Mouse (Mus musculus) intestine, postnatal 0 days (tissue): Measurements from ENCODE around the gene Pcsk2. TPM values are rescaled to one million over a fixed set of nuclear protein-coding genes. Genes with fewer than 3 reads are reported as not detected.

Experiments used
- ATAC-seq: fragments of 200-750 bp; cut with Nextera tagmentation; 2 replicates; pipeline ENCODE4 v1.8.0; 2017; ENCODE audit warnings: mild to moderate bottlenecking, moderate TSS enrichment, moderate library complexity
- H3K27ac ChIP-seq: fragments of 300-500 bp; sonication (generic); 2 replicates; pipeline ENCODE4 v1.5.1; 2014; ENCODE audit warnings: mild to moderate bottlenecking, low read depth, low read length, moderate library complexity
- H3K27me3 ChIP-seq: fragments of 300-500 bp; sonication (generic); replicated peaks from 2 replicates; pipeline ENCODE4 v1.6.1; 2014; ENCODE audit warnings: low read length, mixed read lengths; ENCODE audit not compliant: control insufficient read depth, insufficient read depth
- H3K36me3 ChIP-seq: fragments of 300-500 bp; sonication (generic); 2 replicates; pipeline ENCODE4 v1.6.1; 2014; ENCODE audit warnings: mild to moderate bottlenecking, moderate library complexity; ENCODE audit not compliant: control insufficient read depth, insufficient read depth
- H3K4me1 ChIP-seq: fragments of 300-500 bp; sonication (generic); replicated peaks from 2 replicates; pipeline ENCODE4 v1.6.1; 2014; ENCODE audit warnings: antibody characterized with exemption, low read length, mixed read lengths; ENCODE audit not compliant: control insufficient read depth, insufficient read depth
- H3K4me2 ChIP-seq: fragments of 300-500 bp; sonication (generic); replicated peaks from 2 replicates; pipeline ENCODE4 v1.6.1; 2014; ENCODE audit warnings: low read depth, mild to moderate bottlenecking, moderate library complexity
- H3K4me3 ChIP-seq: fragments of 300-500 bp; sonication (generic); 2 replicates; pipeline ENCODE4 v1.5.1; 2014; ENCODE audit warnings: low read depth, low read length
- H3K9ac ChIP-seq: fragments of 300-500 bp; sonication (generic); 2 replicates; pipeline ENCODE4 v1.6.1; 2014; ENCODE audit warnings: mild to moderate bottlenecking, low read depth, low read length
- H3K9me3 ChIP-seq: fragments of 300-500 bp; sonication (generic); 2 replicates; pipeline ENCODE4 v1.6.1; 2016; ENCODE audit warnings: mixed run types; ENCODE audit not compliant: control insufficient read depth
- CTCF ChIP-seq: sonication (generic); IDR thresholded peaks from 2 replicates; pipeline ENCODE4 v1.5.1; 2016; ENCODE audit warnings: low read depth, mild to moderate bottlenecking, control low read depth, antibody characterized with exemption, moderate library complexity
- WGBS: fragments of 180-500 bp; shearing (Covaris S2); extraction: QIAGEN DNeasy Blood & Tissue Kit; methylation state at CpG from one replicate; pipeline ENCODE4 v1.1.7; 2014; 5-methylcytosine and 5-hydroxymethylcytosine counted together
- polyA plus RNA-seq: library from polyadenylated mRNA; unstranded; fragments of >200 nt; fragmentation: Nextera tagmentation; extraction: Ambion mirVana; gene quantifications from 2 replicates; pipeline ENCODE4 v1.2.1, GENCODE M21; 2015

The Pcsk2 gene
- polyA plus RNA-seq, 1 experiment from 2014 or later = 0.57 TPM

DNA sequence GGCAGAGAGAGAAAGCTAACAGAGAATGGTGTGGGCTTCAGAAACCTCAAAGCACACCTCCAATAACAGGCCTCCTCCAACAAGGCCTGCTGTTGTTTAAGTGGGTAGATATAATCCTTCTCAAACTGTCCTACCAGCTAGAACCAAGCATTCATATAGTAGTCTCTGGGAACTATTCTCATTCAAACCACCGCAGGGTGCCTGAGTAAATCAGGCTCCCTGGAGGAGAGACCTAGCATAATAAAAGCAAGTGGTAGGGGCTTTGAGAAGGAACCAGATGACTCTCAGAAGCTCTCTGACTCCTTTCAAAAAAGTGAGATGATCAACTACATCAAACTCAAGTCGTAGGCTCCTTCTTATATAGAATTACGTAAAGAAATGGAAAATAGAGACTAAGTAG is 75.0 kb downstream of the Pcsk2 start:
- Histone ChIP-seq H3K4me2 (no peak overlapping the region), H3K27ac (no peak overlapping the region), H3K9ac (no peak overlapping the region), H3K27me3 (no peaks in the 10 kb centered on the region), H3K9me3 (no peaks in the 10 kb centered on the region), H3K36me3 (no peaks in the 10 kb centered on the region), H3K4me1 (no peaks in the 10 kb centered on the region), H3K4me3 (no peak overlapping the region)
- WGBS = 56% methylated on average over 3 of the region's 3 CpGs
- no peak for TF ChIP-seq CTCF
- ATAC-seq = no peak

DNA sequence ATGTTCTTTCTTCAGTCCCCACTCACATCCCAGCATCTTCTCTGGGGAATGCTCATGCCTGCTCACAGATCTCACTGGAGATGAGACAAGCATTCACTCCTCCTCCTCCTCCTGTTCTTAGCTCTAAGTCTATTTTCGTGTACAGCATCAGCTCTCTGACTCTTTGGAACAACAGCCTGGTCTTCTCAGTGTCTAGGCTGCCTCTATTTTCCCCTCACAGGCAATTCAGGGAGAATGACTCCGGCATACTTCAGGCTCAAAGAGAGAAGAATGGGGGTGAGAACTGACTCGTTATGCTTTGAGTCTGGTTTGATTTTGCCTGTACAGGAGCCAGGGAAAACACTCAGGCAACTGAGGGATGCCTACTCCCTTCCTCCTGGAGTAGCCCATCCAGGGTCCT is 78.0 kb downstream of the Pcsk2 start:
- Histone ChIP-seq H3K27ac (no peak overlapping the region), H3K36me3 (no peaks in the 10 kb centered on the region), H3K27me3 (no peaks in the 10 kb centered on the region), H3K9me3 (no peaks in the 10 kb centered on the region), H3K4me3 (no peak overlapping the region), H3K9ac (no peak overlapping the region), H3K4me2 (no peak overlapping the region), H3K4me1 (no peaks in the 10 kb centered on the region)
- TF ChIP-seq CTCF = no peak
- WGBS = 53% methylated on average over 3 of the region's 3 CpGs
- no peak for ATAC-seq

DNA sequence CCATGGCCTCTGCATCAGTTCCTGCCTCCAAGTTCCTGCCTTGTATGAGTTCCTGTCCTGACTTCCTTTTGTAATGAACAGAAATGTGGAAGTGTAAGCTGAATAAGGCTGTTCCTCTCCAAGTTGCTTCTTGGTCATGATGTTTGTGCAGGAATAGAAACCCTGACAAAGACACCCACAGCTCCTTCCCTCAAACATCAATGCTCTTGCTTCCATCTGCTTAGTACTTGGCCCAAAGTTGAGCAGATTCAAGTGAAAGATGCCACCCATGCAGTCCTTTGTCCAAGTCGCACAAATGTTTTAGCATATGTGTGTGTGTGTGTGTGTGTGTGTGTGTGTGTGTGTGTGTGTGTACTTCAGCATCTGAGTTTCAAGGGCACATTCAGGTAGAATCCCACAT is 97.3 kb downstream of the Pcsk2 start:
- TF ChIP-seq CTCF = no peak
- WGBS = 90% methylated on average over 1 of the region's 1 CpGs

DNA sequence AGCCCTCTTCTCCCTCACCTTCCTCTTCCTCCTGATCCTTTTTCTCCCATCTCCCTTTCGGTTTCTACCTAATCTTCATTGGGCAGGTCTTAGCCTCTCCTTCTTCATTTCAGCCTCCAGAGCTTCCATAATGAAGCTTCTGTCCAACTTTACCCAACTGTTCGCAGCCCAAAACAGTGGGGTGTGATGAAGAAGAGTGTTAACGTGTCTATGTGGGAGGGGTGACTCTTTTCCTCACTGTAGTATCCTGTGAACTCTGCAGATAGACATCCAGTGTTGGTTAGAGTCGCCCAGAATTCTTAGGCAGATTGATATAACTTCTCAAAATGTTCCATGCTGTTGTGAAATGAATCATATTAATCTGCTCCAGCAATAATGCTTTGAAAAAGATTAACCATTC is 98.4 kb downstream of the Pcsk2 start:
- Histone ChIP-seq H3K27ac (no peak overlapping the region), H3K36me3 (no peaks in the 10 kb centered on the region), H3K9ac (no peak overlapping the region), H3K4me2 (no peak overlapping the region), H3K4me3 (no peak overlapping the region), H3K27me3 (no peaks in the 10 kb centered on the region), H3K9me3 (no peaks in the 10 kb centered on the region), H3K4me1 (no peaks in the 10 kb centered on the region)
- no peak for ATAC-seq
- 80% methylated on average over 4 of the region's 4 CpGs for WGBS
- no peak for TF ChIP-seq CTCF

More for the DNA sequence above, 97.3 kb downstream of the Pcsk2 start:
- no peaks in the 10 kb centered on the region for H3K27me3 ChIP-seq
- no peaks in the 10 kb centered on the region for H3K36me3 ChIP-seq
- no peak overlapping the region for H3K4me3 ChIP-seq
- no peak overlapping the region for H3K27ac ChIP-seq
- H3K9me3 ChIP-seq = no peaks in the 10 kb centered on the region
- H3K4me2 ChIP-seq = no peak overlapping the region
- ATAC-seq = no peak
- no peaks in the 10 kb centered on the region for H3K4me1 ChIP-seq
- no peak overlapping the region for H3K9ac ChIP-seq

GRCm38 (mm10) chr2:143646001-143646400 is 100.0 kb downstream of the Pcsk2 start:
- H3K4me2 ChIP-seq = no peak overlapping the region
- no peak overlapping the region for H3K9ac ChIP-seq
- no peaks in the 10 kb centered on the region for H3K36me3 ChIP-seq
- H3K4me3 ChIP-seq = no peak overlapping the region
- no peaks in the 10 kb centered on the region for H3K9me3 ChIP-seq
- H3K27ac ChIP-seq = no peak overlapping the region
- H3K27me3 ChIP-seq = no peaks in the 10 kb centered on the region
- no peak for ATAC-seq
- H3K4me1 ChIP-seq = no peaks in the 10 kb centered on the region
- WGBS = 89% methylated on average over 5 of the region's 5 CpGs
- no peak for TF ChIP-seq CTCF

GRCm38 (mm10) chr2:143654621-143655020 is 108.7 kb downstream of the Pcsk2 start:
- H3K4me3 ChIP-seq = no peak overlapping the region
- 68% methylated on average over 4 of the region's 4 CpGs for WGBS
- TF ChIP-seq CTCF = no peak
- no peak overlapping the region for H3K27ac ChIP-seq
- no peaks in the 10 kb centered on the region for H3K9me3 ChIP-seq
- H3K9ac ChIP-seq = no peak overlapping the region
- H3K27me3 ChIP-seq = no peaks in the 10 kb centered on the region
- no peaks in the 10 kb centered on the region for H3K36me3 ChIP-seq
- no peak overlapping the region for H3K4me2 ChIP-seq
- no peak for ATAC-seq
- no peaks in the 10 kb centered on the region for H3K4me1 ChIP-seq

- H3K9ac ChIP-seq = no peak overlapping the region
- TF ChIP-seq CTCF = no peak
- no peaks in the 10 kb centered on the region for H3K27me3 ChIP-seq
- no peak overlapping the region for H3K4me2 ChIP-seq
- no peaks in the 10 kb centered on the region for H3K36me3 ChIP-seq
- no peak overlapping the region for H3K4me3 ChIP-seq
- 71% methylated on average over 4 of the region's 4 CpGs for WGBS
- H3K27ac ChIP-seq = no peak overlapping the region
- no peaks in the 10 kb centered on the region for H3K9me3 ChIP-seq
- ATAC-seq = no peak
- no peaks in the 10 kb centered on the region for H3K4me1 ChIP-seq
These were observed 111.0 kb downstream of the Pcsk2 start for GRCm38 (mm10) chr2:143656968-143657367.
